Mouse (Mus musculus): ENCODE measurements around the gene Npvf. TPM values are rescaled to one million over a fixed set of nuclear protein-coding genes. Genes with fewer than 3 reads are reported as not detected.
A peak's percentile ranks its signal among the peaks of the same experiment; 100 is the strongest.
"Not testable (repeated sequence)": the region's sequence is repeated elsewhere in the genome, so short reads cannot be mapped to it uniquely, and the experiment has no call there.

Gene Npvf
- total RNA-seq, 1 experiment from 2014 or later: not detected

GRCm38 (mm10) chr6:50646659-50647058 is 7.6 kb downstream of the Npvf start:
- no peak for ATAC-seq (replicated peaks; ENCODE audit: insufficient number of reproducible peaks, low FRiP score, low TSS enrichment, poor library complexity, severe bottlenecking)

GRCm38 (mm10) chr6:50644701-50645100 is 9.5 kb downstream of the Npvf start:
- ATAC-seq (replicated peaks; ENCODE audit: insufficient number of reproducible peaks, low FRiP score, low TSS enrichment, poor library complexity, severe bottlenecking): no peak

- no peak for ATAC-seq (replicated peaks; ENCODE audit: insufficient number of reproducible peaks, low FRiP score, low TSS enrichment, poor library complexity, severe bottlenecking)
Measured at GRCm38 (mm10) chr6:50641898-50642297, 12.3 kb downstream of the Npvf start.

- no peak for ATAC-seq (replicated peaks; ENCODE audit: insufficient number of reproducible peaks, low FRiP score, low TSS enrichment, poor library complexity, severe bottlenecking)
Measured at GRCm38 (mm10) chr6:50640377-50640776, 13.9 kb downstream of the Npvf start.

- no peak for ATAC-seq (replicated peaks; ENCODE audit: insufficient number of reproducible peaks, low FRiP score, low TSS enrichment, poor library complexity, severe bottlenecking)
Measured at GRCm38 (mm10) chr6:50639656-50640055, 14.6 kb downstream of the Npvf start.

- not testable (repeated sequence) for ATAC-seq (replicated peaks; ENCODE audit: insufficient number of reproducible peaks, low FRiP score, low TSS enrichment, poor library complexity, severe bottlenecking)
Measured at GRCm38 (mm10) chr6:50626170-50626569, 28.1 kb downstream of the Npvf start.

GRCm38 (mm10) chr6:50618273-50618672 is 36.0 kb downstream of the Npvf start:
- not testable (repeated sequence) for ATAC-seq (replicated peaks; ENCODE audit: insufficient number of reproducible peaks, low FRiP score, low TSS enrichment, poor library complexity, severe bottlenecking)

GRCm38 (mm10) chr6:50601620-50602019 is 52.6 kb downstream of the Npvf start:
- ATAC-seq (replicated peaks; ENCODE audit: insufficient number of reproducible peaks, low FRiP score, low TSS enrichment, poor library complexity, severe bottlenecking): peak; percentile 85

Other genes with a start within 250 kb of the Npvf start
- gene Osbpl3, start 198.2 kb downstream of the Npvf start, total RNA-seq (2017): 58.3 to 144 TPM (median 65.9 TPM) in 3 replicates
- 89.4 to 102 TPM (median 102 TPM) in 3 replicates for gene Cycs, start 87.9 kb downstream of the Npvf start, total RNA-seq (2017)
- gene 4921507P07Rik, start 57.8 kb downstream of the Npvf start, total RNA-seq (2017): 0.78 to 3.5 TPM (median 0.86 TPM) in 3 replicates

Measured in monocyte, adult 5-6 weeks (primary cell).